Mouse (Mus musculus): ENCODE results near the gene Cyp2d40.
"Not testable (repeated sequence)": the region's sequence is repeated elsewhere in the genome, so short reads cannot be mapped to it uniquely, and the experiment has no call there.

The Cyp2d40 gene

GRCm38 (mm10) chr15:82763631-82764420, at the start of gene Cyp2d40:
Cyp2d40 (minus strand) TSS chr15:82764183.
- DNase-seq (ENCODE audit: low read depth, low spot score): no peak

GRCm38 (mm10) chr15:82810556-82810955, 46.6 kb upstream of the Cyp2d40 start:
- DNase-seq (ENCODE audit: low read depth, low spot score): no peak

GRCm38 (mm10) chr15:82809511-82809910, 45.5 kb upstream of the Cyp2d40 start:
- DNase-seq (ENCODE audit: low read depth, low spot score): no peak

DNA sequence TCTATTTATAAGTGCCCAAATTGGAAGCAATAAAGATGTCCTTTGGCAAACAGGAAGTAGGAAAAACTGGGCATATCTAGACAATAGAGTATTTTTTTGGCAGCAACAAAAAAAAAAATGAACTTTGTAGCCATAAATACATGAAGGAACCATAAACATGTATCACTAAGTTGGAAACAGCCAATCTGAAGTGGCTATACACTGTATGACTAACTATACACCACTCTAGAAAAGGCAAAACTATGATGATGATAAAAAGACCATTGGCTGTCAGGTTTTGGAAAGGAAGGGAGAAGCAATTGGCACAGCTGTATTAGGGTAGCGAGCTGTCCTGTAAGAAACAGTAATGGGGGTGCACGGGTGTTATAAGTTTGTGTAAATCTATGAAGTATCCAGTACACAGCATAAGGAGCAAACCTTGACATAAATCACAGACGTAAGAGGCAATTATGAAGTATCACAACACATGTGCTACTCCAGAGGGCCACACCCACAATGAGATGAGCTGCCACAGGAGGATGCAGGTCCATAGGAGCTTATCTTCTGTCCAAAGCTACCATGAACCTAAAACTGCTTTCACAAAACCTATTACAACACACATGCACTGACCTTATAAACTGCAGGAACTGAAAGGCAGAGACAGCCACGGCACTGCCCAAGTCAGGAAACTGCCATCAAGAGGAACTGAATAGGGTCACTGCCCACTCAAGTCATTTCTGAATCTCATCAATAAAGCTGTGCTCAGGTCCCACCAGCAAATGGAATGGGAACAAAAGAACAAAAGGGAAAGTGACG, 43.2 kb upstream of the Cyp2d40 start:
- no peak for DNase-seq (ENCODE audit: low read depth, low spot score)

DNA sequence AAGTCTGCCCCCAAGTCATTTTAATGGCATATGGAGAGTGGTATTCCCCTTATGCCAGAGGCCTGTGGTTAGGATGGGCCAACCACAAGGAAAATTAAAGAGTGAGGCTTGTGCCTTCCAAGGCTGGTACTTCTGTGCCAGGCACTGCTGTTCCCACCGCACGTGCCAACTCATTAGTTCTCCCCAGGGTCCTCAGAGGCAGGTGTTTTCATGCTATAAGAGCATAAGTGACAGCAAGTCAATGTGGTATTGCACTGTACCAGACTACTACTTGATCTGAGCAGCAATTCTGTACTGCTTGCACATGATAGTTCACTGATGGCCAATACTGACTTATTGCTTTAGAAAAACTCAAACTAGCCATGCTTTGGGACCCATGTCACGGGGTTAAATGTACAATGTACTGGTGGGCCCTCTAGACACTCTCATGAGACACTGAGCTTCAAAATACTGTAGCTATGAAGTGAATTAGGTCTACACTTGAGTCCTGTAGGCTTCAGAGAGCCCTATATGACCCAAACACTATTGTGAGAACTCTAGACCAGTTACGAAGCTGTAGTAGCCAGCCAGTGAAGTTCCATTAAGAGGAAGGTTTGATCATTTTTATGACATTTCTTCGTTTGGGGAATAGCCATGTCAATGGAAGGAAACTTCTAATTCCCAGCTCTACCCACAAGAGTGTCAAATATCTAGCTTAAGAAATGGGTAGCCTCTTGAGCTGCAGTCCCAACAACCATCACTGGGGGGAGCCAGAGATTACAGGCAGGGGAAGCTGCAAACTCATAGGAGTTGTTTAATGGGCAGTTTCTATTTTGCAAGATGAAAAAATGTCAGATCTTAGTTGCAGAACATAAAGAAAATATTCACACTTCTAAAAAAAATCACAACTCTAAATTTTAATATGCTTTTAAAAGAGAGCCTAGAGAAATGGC, 41.0 kb upstream of the Cyp2d40 start:
- DNase-seq (ENCODE audit: low read depth, low spot score): peak; percentile 64

DNA sequence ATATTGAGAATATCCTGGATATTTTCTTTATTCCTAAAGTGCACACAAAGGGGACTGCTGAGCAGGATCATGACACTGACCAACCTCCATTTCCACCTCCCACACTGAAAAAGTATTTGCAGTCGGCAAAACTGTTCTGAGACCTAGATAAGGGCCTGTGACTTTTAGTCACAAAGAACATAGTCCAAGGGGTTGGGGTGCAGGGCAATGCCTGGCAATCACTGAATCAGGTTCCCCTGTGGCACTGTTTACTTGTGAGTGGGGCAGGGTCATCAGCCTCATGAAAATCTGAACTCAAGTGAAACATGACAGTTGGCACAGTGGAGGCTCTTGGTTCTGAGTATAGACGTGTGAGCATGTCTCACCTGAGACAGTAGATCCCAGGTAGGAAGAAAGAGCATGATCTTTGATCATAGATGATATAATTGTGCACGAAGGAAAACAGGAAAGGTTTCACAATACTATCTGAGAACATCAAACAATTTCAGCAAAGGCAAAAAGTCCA, 32.0 kb upstream of the Cyp2d40 start:
- no peak for DNase-seq (ENCODE audit: low read depth, low spot score)

DNA sequence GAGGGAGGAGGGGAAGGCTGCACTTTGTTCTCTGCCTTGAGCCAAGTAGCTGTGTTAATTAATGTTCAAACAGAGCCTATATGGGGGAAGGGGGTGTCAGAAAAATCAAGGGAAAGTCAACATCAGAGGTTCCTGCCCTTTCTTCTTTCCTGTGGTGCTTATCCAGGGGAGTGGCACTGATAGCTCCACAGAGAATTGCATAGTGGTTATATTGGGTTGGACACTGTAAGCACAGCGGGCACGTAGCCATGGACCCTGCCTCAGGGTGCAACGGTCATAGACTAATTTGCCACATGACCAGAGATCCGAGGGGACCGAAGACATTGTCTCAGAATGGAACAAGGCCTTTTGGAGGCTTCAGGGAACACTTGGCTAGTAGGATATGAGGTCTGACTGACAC, 30.3 kb upstream of the Cyp2d40 start, which contains the start of gene Cyp2d26:
Gene Cyp2d26 (minus strand): TSS at position 18 of the 400 bp plus-strand sequence.
- DNase-seq (ENCODE audit: low read depth, low spot score): no peak

- no peak for DNase-seq (ENCODE audit: low read depth, low spot score)
Observed at GRCm38 (mm10) chr15:82793868-82794267, 29.9 kb upstream of the Cyp2d40 start.

DNA sequence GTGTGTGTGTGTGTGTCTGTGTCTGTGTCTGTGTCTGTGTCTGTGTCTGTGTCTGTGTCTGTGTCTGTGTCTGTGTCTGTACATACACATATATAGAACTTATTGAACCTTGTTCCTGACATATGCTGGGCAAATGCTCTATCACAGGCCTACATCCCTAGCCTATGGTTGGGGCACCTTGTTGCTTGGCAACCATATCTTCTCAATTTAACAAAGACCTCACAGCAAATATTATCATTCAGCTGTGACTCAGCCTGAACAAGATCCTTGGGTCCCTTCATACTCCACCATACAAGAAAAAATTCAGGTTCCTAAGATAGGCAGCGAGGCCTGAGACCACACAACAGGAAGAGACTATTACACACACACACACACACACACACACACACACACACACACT, 29.5 kb upstream of the Cyp2d40 start:
- DNase-seq (ENCODE audit: low read depth, low spot score): no peak

DNA sequence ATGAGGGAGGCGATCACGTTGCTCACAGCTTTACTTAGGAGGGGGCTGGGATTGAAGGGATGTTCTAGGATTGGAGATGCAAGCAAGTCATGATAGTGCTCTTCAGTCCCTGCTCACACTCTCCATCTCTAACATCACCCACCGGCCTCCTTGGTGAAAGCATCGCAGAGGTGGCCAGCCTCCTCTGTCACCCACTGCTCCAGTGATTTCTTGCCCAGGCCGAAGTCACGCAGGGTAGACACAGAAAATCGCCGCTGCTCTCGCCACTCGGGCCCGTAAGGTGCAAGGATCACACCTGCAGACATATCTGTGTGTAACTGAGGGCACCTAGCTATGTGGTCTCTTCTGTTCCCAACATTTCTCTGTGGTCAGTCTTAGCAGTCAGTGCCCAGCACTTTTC, 28.6 kb upstream of the Cyp2d40 start:
- DNase-seq (ENCODE audit: low read depth, low spot score): no peak

DNA sequence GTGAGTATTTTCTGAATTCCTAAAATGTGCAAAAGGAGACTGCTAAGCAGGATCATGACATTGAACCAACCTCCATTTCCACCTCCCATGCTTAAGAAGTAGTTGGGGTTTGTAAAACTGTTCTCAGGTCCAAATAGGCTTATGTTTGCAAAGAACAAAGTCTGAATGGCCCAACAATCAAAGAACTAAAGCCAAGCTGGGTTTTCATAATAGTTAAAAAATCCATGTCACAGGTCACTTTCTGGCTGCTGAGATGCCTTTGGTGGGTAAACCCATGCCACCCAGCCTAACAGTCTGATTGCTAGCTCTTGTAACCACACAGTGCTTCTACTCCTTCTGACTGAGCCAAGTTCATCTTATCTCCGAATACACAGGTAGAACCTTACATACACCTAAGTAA, 20.6 kb upstream of the Cyp2d40 start:
- no peak for DNase-seq (ENCODE audit: low read depth, low spot score)

DNA sequence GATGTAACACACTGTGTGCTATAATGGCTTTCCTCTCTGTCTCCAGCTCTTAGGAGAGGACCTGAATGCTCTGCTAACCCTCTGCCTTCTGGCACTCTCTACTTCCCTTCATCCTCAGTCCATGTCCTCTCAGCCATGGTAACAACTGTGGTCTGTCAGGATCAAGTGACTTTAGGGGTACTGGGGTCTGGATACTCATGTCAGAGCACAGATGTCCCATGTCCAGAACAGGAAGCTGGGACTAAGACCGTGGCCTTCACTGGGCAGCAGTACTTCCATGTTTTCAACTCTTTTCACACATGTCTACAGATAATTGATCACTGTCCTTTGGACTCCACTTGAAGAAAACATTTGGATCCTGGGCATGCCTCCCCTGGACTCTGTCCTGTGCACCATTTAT, 19.8 kb upstream of the Cyp2d40 start:
- no peak for DNase-seq (ENCODE audit: low read depth, low spot score)

- DNase-seq (ENCODE audit: low read depth, low spot score): not testable (repeated sequence)
Observed at GRCm38 (mm10) chr15:82777856-82778255, 13.9 kb upstream of the Cyp2d40 start.

DNA sequence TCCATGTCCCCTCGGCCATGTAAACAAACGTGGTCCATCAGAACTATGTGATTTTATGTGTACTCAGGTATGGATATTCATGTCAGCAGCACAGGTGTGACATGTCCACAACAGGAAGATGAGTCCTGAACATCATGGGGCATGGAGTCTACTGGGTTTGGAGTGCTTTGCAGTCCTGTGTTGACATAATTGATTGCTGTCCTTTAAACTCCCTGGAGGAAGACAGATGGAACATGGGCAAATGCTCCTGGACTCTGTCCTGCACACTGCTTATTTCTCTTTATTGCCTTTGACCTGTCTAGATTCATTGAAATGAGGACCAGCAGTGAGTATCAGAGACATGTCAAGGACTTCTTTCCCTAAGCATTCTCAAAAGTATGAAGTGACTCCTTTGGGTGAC, 2.0 kb upstream of the Cyp2d40 start:
- no peak for DNase-seq (ENCODE audit: low read depth, low spot score)

DNA sequence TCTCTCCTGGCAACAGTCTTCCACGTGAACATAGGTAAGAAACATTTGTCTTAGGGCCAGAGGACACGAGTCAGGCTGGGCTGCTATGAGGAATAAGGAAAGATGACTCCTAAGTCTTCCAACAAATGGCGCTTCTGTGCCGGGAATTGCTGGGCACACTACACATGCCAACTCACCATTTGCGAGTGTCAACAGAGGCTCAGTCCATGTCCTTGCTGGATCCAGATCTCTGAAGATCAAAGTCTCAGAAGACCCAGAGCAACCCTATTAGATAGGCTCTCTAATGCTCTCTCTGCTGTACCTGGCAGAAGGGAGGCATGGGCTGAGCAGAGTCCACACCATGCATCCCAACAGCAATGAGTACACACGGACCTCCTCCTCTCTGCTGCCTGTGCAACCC, 898 bp upstream of the Cyp2d40 start:
- DNase-seq (ENCODE audit: low read depth, low spot score): no peak

DNA sequence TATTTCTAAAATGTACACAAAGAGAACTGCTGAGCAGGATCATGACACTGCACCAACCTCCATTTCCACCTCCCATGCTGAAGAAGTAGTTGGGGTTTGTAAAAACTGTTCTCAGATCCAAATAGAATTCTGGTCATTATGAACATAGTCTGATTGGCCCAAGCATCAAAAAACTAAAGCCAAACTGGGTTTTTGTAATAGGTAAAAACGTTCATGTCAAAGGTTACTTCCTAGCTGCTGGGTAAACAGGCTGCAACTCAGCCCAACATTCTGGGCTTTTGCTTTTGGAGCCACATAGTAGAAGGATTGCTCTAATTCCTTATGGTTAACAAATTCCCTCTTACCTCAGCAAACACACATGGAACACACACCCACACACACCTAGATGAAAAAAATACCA, 15.8 kb downstream of the Cyp2d40 start:
- no peak for DNase-seq (ENCODE audit: low read depth, low spot score)

DNA sequence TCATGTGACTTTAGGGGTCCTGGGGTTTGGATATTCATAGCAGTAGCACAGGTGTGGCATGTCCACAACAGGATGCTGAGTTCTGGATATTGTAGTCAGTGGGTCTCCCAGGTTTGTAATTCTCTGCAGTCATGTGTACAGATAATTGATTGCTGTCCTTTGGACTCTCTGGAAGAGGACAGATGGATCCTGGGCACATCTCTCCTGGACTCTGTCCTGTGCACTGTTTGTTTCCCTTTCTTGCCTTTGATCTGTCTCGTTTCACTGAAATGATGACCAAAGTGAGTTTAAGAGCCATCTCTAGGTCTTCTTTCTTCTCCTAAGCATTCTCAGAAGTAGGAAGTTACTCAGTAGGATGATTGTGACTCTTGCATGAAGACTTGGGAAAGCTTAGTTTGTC, 16.5 kb downstream of the Cyp2d40 start:
- no peak for DNase-seq (ENCODE audit: low read depth, low spot score)

DNA sequence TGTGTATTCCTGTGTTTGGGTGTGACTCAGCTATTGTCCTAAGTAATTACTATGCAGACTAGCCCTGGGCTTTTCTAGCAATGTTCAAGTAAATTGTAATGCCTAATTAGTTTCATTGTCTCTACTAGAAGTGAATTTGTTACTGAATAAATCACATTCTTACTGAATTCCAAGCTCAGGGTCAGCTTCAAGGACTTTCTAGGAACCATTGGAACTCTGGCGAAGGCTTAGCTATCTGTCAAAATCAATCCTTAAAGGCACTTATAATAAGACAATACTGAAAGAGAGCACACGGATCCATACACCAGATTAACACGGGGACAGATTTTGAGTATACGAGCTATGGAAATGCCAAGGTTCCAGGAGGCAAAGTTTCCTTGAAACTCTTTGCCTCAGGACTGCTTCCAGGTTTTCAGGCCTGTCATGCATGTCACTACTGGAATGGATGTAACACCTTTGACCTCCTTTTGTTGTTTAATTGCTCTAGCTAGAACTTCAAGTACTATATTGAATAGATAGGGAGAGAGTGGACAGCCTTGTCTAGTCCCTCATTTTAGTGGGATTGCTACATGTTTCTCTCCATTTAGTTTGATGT, 30.6 kb downstream of the Cyp2d40 start:
- DNase-seq (ENCODE audit: low read depth, low spot score): not testable (repeated sequence)
